Mouse (Mus musculus): ENCODE results near the gene Mtnr1a. TPM values are rescaled to one million over a fixed set of nuclear protein-coding genes. Genes with fewer than 3 reads are reported as not detected.
"Not testable (repeated sequence)": the region's sequence is repeated elsewhere in the genome, so short reads cannot be mapped to it uniquely, and the experiment has no call there.

Mtnr1a gene
- polyA plus RNA-seq, 1 experiment from 2014 or later, result 0.30 TPM

GRCm38 (mm10) chr8:45062982-45063924 is 5.7 kb upstream of the Mtnr1a start:
- ATAC-seq (ENCODE audit: insufficient read depth) (peak; percentile 92), DNase-seq (peak; percentile 75)
- 63% methylated on average over 25 of the region's 25 CpGs for WGBS
- H3K4me1 ChIP-seq (ENCODE audit: insufficient read depth), result no peaks in the 10 kb centered on the region
- no peaks in the 10 kb centered on the region for H3K36me3 ChIP-seq (ENCODE audit: insufficient read depth)
- no peak overlapping the region for H3K9ac ChIP-seq
- H3K4me3 ChIP-seq (ENCODE audit: low read depth, low read length), result no peak overlapping the region
- peak overlapping the region; percentile 75 for H3K27ac ChIP-seq (ENCODE audit: low read depth)
- H3K27me3 ChIP-seq (ENCODE audit: insufficient read depth, low read length), result no peaks in the 10 kb centered on the region
- H3K4me2 ChIP-seq, result peak overlapping the region; percentile 33
- no peaks in the 10 kb centered on the region for H3K9me3 ChIP-seq (ENCODE audit: low read depth, low read length)
- TF ChIP-seq CTCF (IDR thresholded peaks at IDR 0.05; ENCODE audit: low read depth), result no peak

GRCm38 (mm10) chr8:45064197-45064869 is 4.6 kb upstream of the Mtnr1a start:
- Histone ChIP-seq H3K9ac (no peak overlapping the region), H3K27ac (ENCODE audit: low read depth) (peak overlapping the region; percentile 75; the same call in 1 of the 2 replicates), H3K27me3 (ENCODE audit: insufficient read depth, low read length) (no peaks in the 10 kb centered on the region), H3K4me2 (no peak overlapping the region), H3K4me1 (ENCODE audit: insufficient read depth) (no peaks in the 10 kb centered on the region), H3K9me3 (ENCODE audit: low read depth, low read length) (no peaks in the 10 kb centered on the region), H3K36me3 (ENCODE audit: insufficient read depth) (no peaks in the 10 kb centered on the region), H3K4me3 (ENCODE audit: low read depth, low read length) (no peak overlapping the region)
- TF ChIP-seq CTCF (IDR thresholded peaks at IDR 0.05; ENCODE audit: low read depth), result no peak
- DNase-seq, result peak; percentile 54
- WGBS, result 47% methylated on average over 8 of the region's 8 CpGs
- 0 out of 2 replicates have a peak, but pooled peaks have one; percentile 16 for ATAC-seq (ENCODE audit: insufficient read depth)

DNA sequence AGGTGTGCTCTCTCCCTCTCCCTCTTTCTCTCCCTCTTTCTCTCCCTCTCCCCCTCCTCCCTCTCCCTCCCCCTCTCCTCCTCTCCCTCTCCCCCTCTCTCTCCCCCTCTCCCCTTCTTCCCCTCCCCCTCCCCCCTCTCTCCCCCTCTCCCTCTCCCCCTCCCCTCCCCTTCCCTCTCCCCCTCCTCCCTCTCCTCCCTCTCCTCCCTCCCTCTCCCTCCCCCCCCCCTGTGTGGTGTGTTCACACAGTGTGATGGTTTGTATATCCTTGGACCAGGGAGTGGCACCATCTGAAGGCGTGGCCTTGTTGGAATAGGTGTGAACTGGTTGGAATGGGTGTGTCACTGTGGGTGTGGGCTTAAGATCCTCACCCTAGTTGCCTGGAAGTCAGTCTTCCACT is 3.5 kb upstream of the Mtnr1a start:
- ATAC-seq (ENCODE audit: insufficient read depth); DNase-seq; H3K27me3 ChIP-seq (ENCODE audit: insufficient read depth, low read length); H3K4me3 ChIP-seq (ENCODE audit: low read depth, low read length); H3K9me3 ChIP-seq (ENCODE audit: low read depth, low read length); H3K27ac ChIP-seq (ENCODE audit: low read depth); H3K36me3 ChIP-seq (ENCODE audit: insufficient read depth); H3K4me1 ChIP-seq (ENCODE audit: insufficient read depth); H3K9ac ChIP-seq; H3K4me2 ChIP-seq: not testable (repeated sequence)
- 100% methylated on average over 1 of the region's 1 CpGs for WGBS

- no peaks in the 10 kb centered on the region for H3K9me3 ChIP-seq (ENCODE audit: low read depth, low read length)
- no peak overlapping the region for H3K4me3 ChIP-seq (ENCODE audit: low read depth, low read length)
- H3K27me3 ChIP-seq (ENCODE audit: insufficient read depth, low read length), result peaks cover 7% of the 10 kb centered on the region; the same call in 1 of the 2 replicates
- DNase-seq (no peak), ATAC-seq (ENCODE audit: insufficient read depth) (no peak)
- H3K27ac ChIP-seq (ENCODE audit: low read depth), result no peak overlapping the region
- WGBS, result 75% methylated on average over 8 of the region's 8 CpGs
- H3K9ac ChIP-seq, result no peak overlapping the region
- H3K4me2 ChIP-seq, result no peak overlapping the region
- H3K4me1 ChIP-seq (ENCODE audit: insufficient read depth), result no peaks in the 10 kb centered on the region
- no peak for TF ChIP-seq CTCF (IDR thresholded peaks at IDR 0.05; ENCODE audit: low read depth)
- H3K36me3 ChIP-seq (ENCODE audit: insufficient read depth), result no peaks in the 10 kb centered on the region
These were observed 2.0 kb downstream of the Mtnr1a start for GRCm38 (mm10) chr8:45070949-45071348.

GRCm38 (mm10) chr8:45080850-45081249 is 11.9 kb downstream of the Mtnr1a start:
- H3K27me3 ChIP-seq (ENCODE audit: insufficient read depth, low read length), result peaks cover 2% of the 10 kb centered on the region; the same call in 1 of the 2 replicates
- no peaks in the 10 kb centered on the region for H3K36me3 ChIP-seq (ENCODE audit: insufficient read depth)
- peak; percentile 66 for DNase-seq
- H3K9ac ChIP-seq, result no peak overlapping the region
- ATAC-seq (ENCODE audit: insufficient read depth), result peak; percentile 68; the same call in 1 of the 2 replicates
- WGBS, result 46% methylated on average over 3 of the region's 3 CpGs
- no peaks in the 10 kb centered on the region for H3K4me1 ChIP-seq (ENCODE audit: insufficient read depth)
- H3K27ac ChIP-seq (ENCODE audit: low read depth), result no peak overlapping the region
- H3K4me3 ChIP-seq (ENCODE audit: low read depth, low read length), result no peak overlapping the region
- H3K4me2 ChIP-seq, result no peak overlapping the region
- no peak for TF ChIP-seq CTCF (IDR thresholded peaks at IDR 0.05; ENCODE audit: low read depth)
- H3K9me3 ChIP-seq (ENCODE audit: low read depth, low read length), result no peaks in the 10 kb centered on the region

- WGBS, result 69% methylated on average over 3 of the region's 3 CpGs
- H3K9ac ChIP-seq, result no peak overlapping the region
- ATAC-seq (ENCODE audit: insufficient read depth), result no peak
- no peaks in the 10 kb centered on the region for H3K4me1 ChIP-seq (ENCODE audit: insufficient read depth)
- H3K4me3 ChIP-seq (ENCODE audit: low read depth, low read length), result no peak overlapping the region
- no peak overlapping the region for H3K27ac ChIP-seq (ENCODE audit: low read depth)
- H3K27me3 ChIP-seq (ENCODE audit: insufficient read depth, low read length), result no peaks in the 10 kb centered on the region
- no peak for TF ChIP-seq CTCF (IDR thresholded peaks at IDR 0.05; ENCODE audit: low read depth)
- no peaks in the 10 kb centered on the region for H3K36me3 ChIP-seq (ENCODE audit: insufficient read depth)
- no peak for DNase-seq
- H3K9me3 ChIP-seq (ENCODE audit: low read depth, low read length), result no peaks in the 10 kb centered on the region
- no peak overlapping the region for H3K4me2 ChIP-seq
These were observed 24.7 kb downstream of the Mtnr1a start for GRCm38 (mm10) chr8:45093599-45093998.
